Mouse (Mus musculus) lung, postnatal 14 days (tissue): ENCODE results near the gene Lin7c.

Experiments used
- DNase-seq: peaks from one replicate; pipeline ENCODE4 v3.0.0; 2021

Lin7c gene

DNA sequence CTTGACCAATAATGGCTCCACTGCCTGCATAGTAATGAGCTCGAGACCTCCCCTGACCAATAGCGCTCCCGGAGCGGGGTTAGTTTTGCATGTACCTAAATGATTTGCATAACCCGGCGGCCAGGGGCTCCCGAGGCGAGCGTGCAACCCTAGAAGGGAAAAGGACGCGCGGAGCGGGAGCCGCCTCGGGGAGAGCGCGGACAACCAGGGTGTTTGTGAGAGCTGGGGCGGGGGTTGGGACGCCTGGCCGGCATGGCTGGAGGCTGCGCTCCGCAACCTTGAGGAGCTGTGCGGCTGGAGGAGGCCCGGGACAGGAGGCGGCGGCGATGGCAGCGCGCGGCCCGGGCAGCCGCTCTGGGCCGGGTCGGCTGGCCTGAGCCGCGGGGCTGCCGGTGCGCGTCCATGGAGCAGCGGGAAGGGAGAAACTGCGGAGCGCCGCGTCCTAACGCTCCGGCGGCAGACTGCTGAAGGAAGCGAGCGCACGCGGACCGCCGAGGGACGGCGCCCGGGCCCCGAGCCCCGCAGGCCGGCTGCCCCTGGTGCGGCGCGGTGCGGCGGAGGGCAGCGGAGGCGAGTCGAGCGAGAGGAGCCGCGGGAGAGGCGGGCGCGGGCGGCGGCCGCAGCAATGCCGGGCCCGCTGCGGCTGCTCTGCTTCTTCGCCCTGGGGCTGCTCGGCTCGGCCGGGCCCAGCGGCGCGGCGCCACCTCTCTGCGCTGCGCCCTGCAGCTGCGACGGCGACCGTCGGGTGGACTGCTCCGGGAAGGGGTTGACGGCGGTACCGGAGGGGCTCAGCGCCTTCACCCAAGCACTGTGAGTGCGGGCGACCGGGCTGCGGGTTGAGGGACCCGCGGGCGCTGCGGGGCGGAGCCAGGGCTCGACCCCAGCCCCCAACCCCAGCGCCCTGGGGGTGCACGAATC lies 27.1 kb downstream of the Lin7c start, which contains the start of gene Lgr4:
Gene Lgr4, plus strand, starts transcription at position 152 of the 918 bp plus-strand sequence.
- peak; percentile 92 for DNase-seq

DNA sequence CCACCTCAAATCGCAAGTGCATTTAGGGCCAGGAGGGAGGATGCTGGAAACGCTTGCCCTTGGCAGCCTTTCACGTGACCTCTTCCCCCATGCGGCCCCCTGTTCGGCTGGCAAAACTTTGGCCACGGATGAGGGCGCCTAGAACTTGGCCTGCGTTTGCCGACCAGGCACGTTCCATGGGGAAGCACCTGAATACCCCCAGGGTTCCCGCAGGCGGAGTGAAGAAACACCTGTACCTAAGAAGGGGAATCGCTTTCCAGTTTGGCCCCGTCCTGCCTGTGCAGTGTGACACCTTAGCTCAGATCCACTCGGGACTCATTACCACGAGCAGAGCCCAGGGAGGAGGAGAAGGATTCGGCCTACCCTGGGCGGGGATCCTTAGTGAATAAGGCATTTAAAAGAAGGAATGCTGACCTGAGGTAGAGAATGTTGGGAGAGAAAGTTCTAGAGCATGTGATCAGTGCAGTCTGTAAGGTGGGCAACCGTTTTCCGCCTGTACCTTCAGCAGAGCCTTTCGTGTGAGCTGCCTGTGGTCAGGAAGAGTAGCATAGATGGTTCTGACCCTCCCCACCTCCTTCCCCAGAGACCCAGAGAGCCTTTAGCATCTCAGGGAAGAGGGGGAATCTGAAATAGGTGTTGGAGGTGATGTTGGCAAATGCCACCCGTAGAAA lies 28.1 kb downstream of the Lin7c start:
- DNase-seq = no peak

DNA sequence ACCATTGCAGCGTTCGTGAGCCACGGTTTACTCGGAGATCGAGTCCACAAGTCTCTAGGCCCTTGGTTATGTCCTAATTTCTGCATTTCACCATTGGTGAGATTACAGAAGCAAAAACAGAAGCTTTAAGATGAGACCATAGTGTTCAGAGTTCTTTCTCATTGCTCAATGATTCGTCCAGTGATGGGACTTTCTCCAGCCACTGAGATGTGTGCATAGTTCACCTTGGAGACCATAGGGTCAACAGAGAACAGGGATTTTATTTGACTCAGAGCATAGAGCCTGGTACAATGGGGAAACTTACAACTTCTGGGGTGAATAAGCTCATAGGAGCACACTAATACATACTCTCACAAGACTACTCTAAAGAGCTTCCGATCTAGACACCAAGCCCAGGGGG lies 29.8 kb downstream of the Lin7c start:
- no peak for DNase-seq

DNA sequence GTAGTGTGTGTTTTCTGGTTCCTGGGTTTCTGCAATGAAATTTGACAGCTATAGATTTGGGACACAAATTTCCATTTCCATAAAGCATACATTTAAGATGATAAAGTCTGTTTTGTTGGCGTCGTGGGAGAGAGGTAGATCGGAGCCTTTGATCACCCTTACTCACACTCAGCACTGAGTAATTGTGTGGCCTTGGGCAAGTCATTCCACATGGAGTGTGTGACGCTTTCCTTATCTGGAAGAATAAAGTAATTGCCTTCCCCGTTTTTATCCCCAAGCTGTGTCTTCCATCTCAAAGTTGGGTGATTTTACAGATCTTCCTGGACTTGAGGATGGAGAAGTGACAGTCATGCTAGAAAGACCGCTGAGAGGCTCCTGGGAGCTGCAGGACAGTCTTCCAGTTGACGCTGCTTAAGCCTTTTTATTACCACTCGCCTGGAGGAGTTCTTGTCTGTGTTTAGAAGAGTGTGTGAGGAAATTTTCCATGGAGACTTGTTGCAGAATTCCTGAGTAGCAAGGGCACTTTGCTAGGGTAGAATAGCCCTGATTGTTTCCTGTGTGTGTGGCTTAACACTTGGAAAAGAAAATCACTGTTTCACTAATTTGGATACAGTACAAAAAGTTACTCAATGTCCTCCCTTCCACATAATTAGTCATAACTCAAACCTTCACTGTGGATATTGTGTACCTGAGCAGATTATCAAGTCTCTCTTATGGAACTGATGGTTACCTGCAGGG lies 30.8 kb downstream of the Lin7c start:
- no peak for DNase-seq

DNA sequence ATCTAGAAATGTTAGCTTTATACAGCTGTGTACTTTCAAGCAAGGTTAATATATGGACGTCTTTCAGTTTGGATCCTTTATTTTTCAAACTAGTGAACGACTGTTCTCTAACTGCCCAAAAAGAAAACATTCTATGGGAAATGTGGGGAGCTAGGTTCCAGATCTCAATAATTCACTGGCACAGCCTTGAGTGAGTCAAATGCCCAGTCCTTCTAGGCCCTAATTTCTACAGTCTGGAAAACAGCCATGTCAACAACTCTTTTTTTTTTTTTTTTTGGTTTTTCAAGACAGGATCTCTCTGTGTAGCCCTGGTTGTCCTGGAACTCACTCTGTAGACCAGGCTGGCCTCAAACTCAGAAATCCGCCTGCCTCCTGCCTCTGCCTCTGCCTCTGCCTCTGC lies 31.7 kb downstream of the Lin7c start:
- no peak for DNase-seq

DNA sequence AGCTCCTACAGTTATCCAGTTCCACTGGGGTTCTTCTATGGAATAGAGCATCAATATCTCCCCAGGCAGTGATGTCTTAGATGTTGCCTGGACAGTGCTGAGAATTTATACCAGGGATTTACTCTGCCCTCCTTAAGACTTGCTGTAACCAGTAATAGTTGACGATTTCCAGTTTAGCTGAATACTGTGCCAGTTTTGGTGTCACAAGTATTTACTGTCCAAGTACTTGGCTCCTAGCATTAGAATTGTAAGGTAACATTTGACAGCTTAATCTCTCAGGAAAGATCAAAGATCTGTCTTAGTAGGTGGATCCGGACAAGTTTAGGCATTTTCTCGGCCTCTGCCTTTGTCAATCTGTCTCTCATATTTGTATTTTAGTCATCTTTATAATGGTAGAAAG lies 32.4 kb downstream of the Lin7c start:
- DNase-seq = no peak

DNA sequence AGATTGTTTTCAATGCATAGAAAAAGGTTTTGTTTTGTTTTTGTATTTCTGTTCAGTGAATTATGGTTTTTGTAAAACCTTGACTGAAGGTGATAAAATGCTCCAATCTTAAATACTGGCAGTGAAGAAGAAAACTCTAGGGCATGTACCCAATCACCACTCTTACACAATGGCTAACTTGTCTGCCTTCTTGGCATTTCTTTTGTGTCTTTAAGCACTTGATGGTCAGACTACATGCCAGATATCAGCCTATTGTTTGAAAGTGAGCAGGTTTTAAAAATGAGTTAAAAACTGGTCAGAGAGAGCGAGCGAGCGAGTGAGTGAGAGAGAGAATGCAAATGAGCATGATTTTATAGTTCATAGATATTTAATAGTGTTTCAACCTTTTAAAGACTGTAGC lies 33.3 kb downstream of the Lin7c start:
- DNase-seq = no peak

DNA sequence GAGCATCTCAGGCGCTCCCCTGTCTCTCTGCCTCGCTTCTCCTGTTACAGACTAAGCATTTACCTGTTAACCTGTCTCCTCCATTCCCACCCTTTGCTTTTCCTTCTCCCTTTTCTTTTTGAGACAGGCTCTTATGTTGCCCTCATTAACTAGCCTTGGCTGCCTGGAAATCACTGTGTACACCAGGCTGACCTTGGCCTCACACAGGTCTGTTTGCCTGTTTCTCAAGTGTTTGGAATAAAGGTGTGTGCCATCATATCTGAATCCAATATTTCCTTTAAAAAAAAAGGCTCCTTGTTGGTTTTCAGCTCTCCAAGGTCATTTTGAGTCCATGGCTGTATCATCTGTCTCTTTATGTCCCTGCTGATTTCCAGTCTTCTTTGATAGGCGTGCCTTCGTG lies 36.3 kb downstream of the Lin7c start:
- DNase-seq = no peak

DNA sequence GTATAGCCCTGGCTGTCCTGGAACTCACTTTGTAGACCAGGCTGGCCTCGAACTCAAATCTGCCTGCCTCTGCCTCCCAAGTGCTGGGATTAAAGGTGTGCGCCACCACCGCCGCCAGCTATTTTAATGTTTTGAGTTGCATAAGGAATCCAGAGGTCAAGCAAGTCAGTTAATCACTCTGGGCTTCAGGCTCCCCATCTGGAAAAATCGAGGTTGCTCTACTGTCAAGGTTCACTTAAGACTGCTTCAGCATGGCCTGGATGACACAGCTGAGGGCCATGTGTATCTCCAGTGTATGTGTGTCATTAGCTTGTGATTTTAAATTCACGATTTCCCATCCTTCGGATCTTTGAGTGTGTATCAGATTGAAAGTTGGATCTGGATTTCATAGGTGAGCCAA lies 36.8 kb downstream of the Lin7c start:
- DNase-seq = no peak

DNA sequence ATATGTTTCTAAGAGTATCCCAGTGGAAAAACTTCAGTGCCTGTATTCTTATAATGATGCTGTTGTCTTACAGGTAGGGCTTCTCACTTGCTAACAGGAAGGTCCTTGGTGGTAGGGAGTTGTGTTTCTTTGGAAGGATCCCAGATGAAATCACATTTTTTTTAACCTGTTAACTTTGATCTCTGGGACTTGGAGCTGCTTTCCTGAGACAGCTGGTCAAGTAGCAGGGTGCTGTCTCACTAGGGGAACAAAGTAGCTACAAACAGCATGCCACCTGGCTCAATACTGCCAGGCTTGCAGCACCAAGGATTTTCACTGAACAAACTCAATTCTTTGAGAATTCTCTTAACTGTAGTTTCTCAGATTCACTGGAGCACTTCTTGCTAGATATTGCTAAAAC lies 37.2 kb downstream of the Lin7c start:
- DNase-seq = no peak

DNA sequence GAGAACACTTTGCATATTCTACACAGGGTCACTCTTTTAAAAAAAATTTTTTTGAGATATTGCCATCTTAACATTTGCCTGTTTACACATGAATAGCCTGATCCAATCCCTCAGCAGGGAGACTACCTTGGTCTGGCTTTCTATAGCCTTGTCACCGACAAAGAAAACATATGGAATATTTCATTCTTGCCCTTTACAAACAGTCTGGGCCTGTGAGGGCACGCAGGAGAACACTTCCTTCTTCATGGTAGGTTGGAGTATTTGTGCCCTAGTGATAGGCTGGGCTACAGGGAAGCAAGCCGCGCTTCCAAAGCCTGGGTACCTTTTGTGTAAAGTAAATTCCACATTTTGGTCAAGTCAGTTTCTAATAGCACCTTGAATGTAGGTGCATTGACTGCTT lies 38.1 kb downstream of the Lin7c start:
- no peak for DNase-seq

DNA sequence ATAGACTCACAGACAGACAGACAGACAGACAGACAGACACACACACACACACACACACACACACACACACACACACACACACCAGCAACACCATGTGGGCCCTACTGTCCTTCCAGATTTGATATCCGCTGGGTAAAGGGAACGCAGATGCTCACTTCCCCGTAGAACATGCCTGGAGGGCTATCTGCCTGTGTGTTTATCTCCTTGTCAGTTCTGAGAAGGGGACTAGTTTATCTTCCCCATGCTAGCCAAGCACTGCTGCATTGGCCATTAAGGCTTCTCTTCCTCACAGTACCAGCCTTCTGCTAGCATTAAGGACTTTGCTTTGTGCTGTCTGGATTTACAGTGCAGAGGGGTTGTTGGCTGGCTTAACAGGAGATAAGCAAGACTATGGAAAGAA lies 38.6 kb downstream of the Lin7c start:
- no peak for DNase-seq

DNA sequence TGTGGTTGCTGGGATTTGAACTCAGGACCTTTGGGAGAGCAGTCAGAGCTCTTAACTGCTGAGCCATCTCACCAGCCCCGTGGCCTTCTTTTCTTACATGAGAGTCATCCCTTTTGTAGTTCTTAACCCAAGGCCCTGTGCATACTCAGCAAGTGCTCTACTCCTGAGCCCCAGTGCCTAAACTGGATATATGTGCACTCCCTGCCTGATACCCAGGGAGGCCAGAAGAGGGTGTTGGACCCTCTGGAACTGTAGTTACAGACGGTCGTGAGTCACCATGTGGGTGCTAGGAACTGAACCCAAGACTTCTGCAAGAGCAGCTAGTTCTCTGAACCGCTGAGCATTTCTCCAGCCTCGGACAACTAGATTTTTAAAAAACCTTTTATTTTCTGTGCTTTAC lies 39.7 kb downstream of the Lin7c start:
- DNase-seq = no peak

DNA sequence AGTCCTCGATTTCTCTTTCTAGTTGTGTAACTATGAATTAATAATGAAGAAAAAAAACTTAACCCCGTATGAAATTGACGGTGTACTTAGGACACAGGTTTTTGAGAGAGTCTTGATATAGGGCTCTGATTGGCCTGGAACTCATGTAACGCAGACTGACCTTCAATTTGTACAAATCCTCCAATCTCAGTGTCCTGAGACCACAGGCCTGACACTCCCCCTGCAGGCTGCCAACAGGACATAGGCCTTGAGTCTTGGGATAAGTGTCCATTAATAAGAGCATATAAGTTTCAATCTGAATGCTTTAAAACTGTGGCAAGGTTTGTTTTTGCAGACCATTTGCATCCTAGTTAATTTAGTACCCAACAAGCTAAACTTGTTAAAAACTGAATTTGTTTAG lies 40.1 kb downstream of the Lin7c start:
- no peak for DNase-seq

DNA sequence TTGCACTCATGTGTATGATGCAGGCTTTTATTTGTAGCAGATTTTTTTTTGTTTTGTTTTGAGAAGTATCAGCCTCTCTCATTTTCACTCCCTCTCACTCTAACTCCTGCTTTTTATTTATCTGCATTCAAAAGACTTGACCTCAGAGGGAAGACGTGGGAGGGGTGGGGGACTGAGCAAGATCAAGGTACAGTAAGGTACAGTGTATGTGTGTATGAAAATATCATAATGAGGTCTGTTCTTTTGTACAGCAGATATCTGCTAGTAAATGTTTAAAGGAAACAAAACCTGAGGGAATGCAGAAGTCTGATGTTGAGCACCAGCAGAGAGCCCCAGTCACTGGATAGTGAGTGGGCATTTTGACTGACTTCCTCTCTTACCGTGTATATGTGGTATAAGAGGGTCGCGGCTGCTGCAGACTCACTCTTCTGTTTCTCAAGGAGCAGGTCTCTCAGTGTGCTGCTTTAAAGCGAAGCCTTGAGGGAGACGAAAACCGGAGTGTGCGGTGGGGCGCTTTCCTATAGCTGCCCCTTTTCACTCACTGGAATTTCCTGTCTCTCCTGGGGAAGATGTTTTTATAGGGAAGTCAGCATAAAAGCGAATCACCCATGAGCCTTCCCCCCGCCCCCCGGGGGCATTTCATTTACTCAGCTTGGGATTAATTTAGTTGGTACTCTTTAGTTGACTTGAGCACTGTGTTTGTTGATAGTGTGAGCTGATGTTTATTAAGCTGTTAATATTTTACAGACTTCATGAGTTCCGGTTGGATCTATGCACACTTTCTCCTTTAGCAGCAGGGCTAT lies 41.5 kb downstream of the Lin7c start:
- no peak for DNase-seq

DNA sequence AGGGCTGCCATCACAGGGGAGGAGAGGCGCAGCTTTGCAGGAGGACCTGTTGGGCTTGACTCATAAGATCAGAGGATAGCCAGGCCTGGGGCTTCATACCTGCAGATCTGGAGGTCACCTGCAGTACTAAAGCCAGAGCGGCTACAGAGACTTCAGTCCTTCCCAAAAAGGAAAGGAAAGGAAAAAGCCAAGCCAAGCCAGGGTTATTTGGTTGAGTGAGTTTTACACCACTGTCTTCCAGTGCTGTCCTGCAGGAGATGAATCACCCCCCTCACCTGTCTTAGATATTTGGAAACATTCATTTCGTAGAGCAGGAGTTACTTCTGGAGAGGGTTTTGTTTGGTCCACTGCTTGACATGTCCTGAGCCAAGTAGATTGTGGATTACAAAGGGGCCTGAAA lies 42.5 kb downstream of the Lin7c start:
- no peak for DNase-seq

DNA sequence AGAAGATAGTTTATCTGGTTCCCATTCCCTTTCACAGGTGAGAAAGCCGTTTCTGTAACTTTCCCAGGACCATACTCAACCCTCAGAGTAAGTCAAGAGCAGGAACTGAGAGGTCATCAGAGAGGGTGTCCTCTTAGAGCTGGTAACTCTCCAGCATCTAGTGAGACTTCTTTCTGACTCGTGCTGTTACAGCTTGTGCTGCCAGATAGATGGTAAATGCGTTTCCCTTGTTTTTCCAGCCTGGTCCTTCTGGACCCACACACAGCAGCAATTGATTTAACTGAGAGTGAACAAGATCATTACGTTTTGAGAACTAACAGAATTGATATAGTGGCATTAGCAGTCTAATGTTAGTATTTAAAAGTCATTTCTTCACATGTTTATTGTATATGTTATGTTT lies 43.4 kb downstream of the Lin7c start:
- no peak for DNase-seq

DNA sequence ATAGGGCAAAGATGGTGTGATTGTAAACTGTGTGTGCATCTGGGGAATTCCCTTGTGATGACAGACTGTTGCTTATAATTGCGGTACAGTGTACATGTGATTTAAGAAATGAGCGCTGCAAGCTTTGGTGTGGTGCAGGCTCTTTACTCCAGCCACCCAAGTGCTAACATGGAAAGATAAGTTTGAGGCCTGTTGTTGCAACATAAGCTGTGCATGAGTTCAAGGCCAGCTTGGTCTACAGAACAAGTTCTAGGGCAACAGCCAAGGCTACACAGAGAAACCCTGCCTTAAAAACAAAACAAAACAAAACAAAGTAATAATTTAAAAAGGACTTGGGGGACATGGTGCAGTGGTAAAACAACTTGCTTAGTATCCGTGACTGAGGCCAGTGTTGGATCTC lies 44.5 kb downstream of the Lin7c start:
- no peak for DNase-seq

DNA sequence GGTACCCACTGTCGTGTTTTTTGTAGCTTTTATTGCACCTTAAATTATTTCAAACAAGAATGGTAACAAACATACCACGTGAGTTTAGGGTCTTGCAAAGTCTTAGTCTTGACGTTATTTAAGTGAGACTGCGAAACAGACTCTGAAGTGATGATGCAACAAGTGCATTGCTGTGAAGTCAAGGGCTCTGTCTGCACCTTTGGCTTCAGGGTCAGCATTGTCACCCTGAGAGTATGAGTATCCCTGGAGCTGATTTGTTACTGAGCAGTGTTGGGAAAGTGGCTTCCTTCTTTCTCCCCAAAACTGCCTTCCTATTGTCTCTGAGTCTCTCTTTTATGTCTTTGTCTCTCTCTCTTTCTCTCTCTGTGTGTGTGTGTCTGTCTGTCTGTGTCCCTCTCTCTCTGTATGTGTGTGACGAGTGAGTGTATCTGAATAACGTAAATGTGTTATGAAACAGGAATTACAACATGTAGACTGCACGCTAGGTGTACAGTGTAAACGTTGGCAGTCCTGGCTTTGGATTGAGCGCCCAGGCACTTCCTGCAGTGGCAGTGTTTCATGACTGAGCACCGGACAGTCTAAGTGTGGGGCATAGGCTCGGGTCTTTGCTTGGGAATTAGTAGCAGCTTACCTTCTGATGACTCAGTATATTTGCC lies 45.2 kb downstream of the Lin7c start:
- no peak for DNase-seq

DNA sequence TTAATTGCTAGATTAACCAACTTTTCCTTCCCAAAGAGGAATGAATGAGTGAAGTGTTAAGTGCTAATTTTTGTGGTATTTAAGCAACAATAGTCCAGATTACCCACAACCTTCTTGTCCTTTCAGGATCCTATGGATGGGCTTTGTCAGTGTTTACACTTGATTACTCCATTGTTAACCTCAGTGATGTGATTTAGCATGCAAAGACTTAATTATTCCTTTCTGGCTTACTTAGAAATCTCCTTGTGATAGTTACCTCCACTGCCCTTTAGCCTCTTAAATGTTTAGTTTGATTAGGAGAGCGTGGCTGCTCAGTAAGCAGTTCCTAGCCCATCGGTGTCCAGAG lies 45.7 kb downstream of the Lin7c start:
- DNase-seq = no peak

DNA sequence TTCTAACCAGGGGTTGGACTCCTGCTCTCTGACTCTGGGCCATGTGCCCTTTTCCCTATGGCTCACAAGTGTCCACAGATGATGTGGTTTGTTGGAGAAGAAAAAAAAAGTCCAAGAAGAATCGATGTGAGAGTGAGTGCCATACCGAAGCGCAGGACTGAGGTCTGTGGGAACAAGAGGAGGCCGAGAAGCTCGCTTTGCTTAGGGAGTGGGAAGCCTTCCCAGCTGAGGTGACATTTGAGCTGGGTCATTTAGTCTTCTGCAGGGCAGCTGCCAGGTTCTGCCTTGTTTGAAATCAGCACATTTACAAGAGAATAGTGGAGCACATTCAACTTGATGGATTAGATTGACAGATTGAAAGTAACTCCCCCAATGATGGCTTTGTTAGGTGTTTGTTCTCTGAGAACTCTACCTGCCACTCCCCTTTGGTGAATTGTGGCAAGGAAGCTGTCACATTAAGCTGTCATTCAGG lies 51.4 kb downstream of the Lin7c start:
- DNase-seq = no peak
